Mouse (Mus musculus) mouse embryonic stem cell (cell line): ENCODE data around the gene Ywhag.

Experiments used
- in situ Hi-C, 2 experiments: fragments of 300-500 bp; cut with MboI; formaldehyde crosslinking; loops; 1 replicate in 1 of 2; 3 replicates in 1 of 2; pipeline ENCODE4 v1.14.3; 2019 to 2020; ENCODE audit warnings: low sequenced_read_pairs in 2 of 2, low pct_unique_long_range_greater_than_20kb in 1 of 2, mixed read lengths in 1 of 2; ENCODE audit not compliant: unreplicated experiment in 1 of 2

The Ywhag gene

DNA sequence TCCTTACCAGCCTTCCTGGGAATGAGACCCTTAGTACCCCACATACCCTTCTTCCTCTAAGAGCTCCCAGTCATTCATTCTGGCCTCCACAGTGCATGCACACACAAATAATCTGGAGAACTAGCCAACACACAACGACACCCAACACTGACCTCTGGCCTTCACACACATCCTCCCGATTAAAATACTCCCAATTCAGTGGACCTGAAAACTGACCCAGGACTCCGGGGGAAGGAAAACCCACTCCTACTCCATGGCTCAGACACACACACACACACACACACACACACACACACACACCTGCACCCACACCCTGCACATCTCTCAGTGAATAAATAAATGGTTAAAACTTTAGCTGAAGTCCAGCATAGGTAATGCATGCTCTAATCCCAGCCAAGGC, 14.5 kb downstream of the Ywhag start:
- in situ Hi-C loops: no loop called here

DNA sequence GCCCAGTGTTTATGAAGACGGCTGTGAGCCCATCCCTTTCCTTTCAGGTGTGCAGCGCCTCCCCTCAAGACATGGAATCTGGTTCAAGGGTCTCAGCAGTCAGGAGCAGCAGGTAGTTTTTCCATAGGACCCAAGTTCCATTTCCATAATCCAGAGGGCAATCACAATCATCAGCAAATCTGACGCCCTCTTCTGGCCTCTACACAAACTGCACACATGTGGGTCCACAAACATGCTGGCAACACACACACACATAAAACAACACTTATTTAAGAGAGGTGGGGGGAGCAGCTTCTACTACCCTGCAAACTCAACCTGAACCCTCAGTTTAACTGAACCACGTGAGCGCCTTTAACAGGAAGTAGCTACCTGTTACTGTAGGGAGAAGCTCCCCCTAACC, 15.8 kb downstream of the Ywhag start:
- in situ Hi-C loops: no loop called here

DNA sequence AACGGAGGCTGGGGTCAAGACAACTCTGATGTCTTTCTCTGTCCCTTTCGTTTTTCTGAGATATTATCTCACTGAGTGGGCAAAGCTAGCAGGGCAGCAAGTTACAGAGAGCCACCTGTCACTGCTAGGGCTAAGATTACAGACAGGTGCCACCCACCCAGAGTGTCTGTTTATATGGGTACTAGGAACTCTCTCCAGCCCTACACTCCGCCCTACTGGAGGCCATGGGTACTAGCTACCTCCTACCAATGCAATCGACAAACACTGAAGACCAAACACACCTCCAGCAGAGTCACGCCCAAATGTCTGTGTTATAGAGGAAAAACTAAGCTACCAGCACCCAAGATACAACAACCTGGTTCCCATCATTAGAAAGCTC, 16.4 kb downstream of the Ywhag start:
- in situ Hi-C loops: no loop called here

DNA sequence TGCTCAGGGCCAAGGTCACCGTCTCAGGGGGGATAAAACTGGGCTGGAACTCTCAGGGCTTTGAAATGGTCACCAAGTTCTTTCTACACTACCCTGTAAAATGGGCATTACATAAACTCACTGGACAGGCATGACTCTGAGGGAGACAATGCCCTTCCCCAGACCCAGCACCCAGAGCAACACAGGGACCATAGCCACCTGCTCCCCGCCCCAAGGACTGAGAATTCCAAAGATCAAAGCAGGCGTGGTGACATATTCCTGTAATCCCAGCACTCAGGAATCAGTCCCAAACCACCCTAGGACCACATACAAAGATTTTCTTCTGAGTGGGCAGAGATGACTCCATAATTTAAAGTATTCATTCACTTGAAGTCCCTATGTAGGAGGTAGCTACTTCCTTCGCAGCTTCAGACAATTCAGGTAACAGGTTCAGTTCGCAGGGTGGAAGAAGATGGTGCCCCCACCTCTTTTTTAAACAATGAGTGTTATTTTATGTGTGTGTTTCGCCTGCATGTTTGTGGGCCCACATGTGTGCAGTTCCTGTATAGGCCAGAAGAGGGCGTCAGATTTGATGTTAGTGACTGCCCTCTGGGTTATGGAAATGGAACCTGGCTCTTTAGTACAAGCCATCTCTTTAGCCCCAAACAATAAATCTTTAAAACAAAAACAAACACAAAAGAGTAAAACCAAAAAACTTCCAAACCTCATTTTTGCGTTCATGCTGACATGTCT, 16.9 kb downstream of the Ywhag start:
- in situ Hi-C loops: no loop called here

DNA sequence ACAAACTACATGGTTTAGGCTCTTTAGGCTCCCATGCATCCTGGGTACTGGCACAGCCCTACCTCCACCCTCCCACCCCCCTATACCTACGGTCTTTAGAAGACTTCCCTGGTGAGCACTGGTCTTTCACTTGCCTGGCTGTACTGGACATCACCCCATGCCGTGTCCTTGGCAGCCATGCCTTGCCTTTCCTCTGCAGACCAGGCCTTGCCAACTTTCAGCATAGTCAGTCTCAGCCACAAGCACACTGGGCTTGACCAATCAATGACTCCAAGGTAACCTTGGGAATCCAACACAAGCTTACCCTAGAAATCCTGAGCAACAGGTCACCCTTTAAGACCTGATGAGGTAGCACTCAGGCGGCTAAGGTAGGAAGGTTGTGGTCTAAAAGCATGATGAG, 17.8 kb downstream of the Ywhag start:
- in situ Hi-C loops: no loop called here

DNA sequence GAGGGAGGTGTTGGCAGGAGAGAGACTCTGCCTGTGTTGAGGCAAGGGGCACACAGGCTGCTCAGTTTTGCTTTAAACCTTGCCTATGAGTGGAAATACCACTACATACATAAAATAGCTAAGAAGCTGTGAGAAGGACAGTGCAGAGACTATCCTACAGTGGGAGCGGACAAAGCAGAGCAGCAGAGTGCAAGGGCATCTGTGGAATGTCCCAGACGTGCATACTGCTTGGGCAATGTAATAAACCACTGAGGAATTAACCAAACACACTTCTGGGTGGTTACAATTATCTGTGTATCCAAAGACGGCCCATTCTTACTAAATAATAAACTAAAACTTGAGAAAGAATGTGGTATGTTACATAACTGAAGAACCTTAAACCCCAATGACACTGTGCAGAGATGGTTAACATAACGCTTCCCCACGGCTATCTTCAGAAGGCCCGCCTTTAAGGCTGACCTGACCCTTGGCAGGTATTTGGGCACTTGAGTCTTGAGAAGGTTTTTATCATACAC, 18.3 kb downstream of the Ywhag start:
- in situ Hi-C loops: no loop called here

DNA sequence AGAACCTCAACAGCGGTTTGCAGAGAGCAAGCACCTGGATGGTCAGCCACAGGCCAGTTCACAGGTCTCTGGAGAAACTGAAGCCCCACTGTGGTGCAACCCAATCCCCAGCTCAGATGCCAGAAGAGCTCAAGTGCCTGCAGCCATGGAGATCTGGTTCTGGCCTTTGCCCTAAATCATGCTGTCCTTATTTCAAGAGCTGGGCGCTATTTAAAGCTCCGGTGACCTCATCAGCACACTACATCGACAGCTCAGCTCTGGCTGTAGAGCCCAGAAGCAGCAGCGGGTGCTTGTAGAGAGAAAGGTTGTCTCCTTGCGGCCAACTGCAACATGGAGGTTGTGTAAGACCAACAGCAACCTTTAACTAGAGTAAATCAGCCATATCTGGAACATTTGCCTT, 20.3 kb downstream of the Ywhag start:
- in situ Hi-C loops: no loop called here

DNA sequence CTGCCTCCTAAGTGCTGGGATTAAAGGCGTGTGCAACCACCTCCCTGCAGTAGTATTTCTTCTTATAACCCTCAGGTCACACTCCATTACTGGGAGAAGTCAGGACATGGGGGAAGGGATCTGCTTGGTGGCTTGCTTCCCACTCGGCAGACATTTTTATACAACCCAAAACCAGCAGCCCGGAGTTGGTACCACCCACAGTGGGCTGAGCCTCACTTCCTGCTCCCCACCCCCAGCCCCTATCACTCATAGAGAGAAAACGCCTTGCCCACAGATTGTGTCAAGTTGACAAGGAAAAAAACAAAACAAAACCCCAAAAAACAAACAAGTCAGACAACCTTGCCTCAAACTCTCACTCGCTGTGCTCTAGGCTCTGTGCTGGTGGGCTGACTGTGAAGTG, 21.2 kb downstream of the Ywhag start:
- in situ Hi-C loops: no loop called here

DNA sequence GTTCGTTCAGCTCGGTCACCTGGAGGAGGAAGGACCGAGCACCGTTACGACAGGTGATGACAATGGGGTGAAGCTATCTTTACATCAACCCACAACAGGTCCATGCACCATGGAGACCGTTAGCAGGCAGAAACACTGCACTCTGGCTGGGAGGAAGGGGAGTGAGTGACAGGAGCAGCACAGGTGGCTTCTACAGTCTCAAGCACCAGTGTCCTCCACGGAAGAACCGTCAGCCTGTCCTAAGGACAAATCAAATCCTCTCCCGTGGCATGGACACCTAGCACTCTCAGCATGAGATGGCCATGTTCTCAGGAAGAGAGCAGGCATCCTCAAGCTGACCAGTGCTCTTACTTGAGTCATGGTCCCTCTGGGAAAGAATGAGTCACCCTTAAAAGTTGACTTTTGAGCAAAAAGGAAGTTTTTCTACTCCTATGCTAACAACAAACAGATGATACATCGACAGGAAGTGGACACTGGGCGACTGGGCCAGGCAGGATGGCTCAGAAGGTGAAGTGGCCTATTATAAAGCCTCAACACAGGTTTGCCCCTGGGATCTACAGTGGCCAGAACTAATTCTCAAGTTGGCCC, 22.7 kb downstream of the Ywhag start:
- in situ Hi-C loops: no loop called here

DNA sequence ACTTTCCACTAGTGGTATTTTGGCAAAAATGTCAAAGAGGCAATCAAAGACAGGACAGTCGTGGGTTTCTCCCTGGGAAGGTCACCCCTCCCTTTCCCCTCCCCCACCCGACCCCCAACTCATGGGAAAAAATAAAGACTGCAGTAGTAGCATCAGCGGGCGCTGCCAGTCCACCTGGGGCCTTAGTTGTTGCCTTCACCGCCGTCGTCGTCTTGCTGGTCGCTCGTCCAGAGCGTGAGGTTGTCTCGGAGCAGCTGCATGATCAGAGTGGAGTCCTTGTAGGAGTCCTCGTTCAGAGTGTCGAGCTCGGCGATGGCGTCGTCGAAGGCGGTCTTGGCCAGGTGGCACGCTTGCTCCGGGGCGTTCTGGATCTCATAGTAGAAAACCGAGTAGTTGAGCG, 23.6 kb downstream of the Ywhag start:
- in situ Hi-C loops: no loop called here

DNA sequence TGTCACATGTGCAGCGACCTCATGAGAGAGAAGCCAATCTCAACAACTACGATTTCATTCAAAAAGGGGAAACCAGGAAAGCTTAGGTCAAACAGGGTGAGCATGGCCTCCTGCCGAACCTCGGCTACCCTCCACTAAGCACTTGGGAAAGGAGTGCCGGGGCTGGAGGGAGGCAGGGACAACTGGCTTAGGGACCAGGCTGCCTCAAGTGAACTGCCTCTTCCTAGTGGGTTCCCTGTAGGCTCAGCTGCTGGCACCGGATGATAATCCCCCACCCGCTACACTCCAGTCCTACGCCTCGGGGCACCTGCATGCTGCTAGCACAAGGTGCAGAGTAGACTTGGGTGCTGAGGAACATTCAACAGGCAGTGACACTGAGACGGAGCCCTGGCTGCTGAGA, 24.8 kb downstream of the Ywhag start:
- in situ Hi-C loops: no loop called here

DNA sequence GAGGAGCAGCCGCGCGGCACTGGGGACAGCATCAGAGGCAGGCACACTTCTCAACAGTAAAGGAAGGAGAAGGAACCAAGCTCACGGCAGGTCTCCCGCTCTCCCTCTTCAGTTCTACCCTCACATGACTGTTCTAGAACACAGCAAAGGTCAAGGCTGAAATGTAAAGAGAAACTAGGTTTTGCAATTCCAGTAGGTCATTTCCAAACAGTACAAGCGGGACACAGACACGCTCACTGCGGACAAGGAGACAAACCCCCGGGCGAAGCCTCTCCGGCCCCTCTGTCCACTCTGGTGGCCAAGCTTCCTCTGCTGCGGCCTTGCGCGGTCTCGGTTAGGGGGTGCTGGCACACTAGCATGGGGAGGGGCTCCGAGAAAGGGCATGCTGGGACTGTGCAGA, 25.4 kb downstream of the Ywhag start:
- in situ Hi-C loops: no loop called here

DNA sequence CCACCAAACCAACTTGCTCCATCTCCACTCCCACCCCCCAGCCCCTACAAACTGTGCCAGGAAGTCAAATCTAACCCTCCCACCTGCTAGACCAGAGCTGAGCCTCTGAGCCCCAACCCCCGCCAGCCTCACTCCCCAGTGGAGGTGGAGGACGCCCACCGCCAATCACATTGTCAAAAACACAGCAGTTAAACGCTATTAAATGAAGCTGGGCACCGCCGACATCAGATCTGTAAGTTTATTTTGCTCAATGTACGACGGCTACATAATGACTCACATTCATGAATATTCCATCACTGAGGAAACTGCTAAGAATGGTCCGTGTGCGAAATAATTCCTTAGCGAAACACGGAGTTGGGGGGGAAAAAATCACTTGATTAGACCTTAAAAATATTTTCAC, 26.2 kb downstream of the Ywhag start:
- in situ Hi-C loops: no loop called here

DNA sequence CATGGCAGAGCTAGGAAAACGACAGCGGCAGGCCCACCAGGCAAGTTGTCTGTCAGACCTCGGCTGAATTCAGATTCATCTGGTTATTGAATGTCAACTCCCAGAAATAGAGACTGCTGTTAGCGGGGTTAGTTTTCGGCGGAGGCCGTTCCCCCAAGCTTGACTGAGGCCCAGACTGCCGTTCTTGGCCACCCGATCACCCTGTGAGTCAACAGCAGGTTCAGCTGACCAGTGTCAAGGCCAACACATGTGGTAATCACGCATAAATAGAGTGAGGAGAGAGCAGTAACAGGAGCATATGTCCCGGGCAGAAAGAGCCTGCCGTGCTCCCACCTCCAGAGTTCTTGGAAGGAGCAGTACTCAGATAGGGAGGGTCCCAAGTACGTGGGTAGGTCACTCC, 27.2 kb downstream of the Ywhag start:
- in situ Hi-C loops: no loop called here

DNA sequence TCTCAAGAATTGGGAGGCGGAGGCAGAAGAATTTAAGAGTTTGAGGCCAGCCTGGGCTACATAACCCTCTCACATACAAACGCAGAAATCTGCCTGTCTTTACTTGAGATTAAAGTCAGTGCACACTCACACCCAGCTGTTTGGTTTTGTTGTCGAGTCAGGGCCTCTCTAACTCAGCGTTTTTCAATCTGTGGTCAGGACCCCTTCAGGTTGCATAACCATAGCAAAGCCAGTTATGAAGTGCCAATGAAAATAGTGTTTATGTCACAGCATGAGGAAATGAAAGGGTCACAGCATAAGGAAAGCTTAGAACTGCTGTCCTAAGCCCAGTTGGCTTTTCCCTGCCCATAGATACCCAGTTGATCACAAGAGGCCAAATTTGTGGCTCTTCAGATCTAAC, 27.6 kb downstream of the Ywhag start:
- in situ Hi-C loops: no loop called here

DNA sequence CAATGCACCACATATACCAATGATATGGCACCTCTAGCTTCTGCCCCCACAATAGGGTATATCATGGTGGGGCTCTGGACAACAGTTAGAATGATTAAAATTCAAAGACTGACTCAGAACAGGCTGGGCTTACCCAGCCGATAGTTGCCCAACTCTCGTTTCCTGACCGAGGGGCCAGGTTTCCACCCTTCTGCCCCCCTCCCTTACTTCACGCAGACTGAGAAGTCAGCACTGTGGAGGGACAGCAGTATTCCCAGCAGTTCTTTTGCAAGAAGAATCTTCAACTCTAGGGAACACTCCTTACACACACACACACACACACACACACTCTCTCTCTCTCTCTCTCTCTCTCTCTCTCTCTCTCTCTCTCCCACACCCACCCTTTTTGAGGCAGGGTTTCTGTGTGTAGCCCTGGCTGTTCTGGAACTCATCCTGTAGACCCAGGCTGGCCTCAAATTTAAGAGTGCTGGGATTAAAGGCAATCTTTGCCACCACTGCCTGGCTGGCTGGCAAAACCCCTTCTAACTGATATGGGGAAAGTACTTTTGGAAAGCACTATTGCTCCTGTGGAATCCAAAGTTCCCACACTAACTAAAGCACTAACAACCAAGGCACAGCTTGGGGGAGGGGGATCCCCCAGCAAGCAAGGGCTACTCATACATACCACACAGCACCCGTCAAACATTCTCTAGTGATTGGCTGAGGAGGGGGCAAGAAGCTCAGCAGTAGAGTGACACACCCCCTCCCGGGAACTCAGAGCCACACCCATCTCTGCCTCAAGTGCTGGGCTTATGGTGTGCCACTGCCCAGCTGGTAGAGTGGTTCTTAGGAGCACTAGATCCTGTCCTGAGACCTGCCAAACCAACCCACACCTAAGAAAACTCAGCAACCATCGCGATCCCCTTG, 28.8 kb downstream of the Ywhag start:
- in situ Hi-C loops: no loop called here

DNA sequence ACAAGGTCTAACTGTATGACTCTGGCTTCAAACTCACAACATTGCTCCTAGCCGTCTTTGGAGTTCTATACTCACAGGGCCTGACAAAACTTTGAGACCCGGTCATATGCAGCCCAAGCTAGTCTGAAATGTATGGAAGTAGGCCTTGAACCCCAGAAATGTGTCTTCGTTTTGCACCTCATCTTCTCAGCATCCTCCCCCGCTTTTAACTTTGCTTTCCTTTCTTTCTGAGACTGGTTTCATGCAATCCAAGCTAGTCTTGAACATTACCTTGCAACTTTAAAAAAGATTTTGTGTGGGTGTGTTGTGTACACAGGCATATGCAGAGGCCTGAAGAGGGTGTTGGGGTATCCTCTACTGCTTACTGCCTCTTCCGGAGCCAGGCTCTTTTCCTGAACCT, 30.2 kb downstream of the Ywhag start:
- in situ Hi-C loops: no loop called here

DNA sequence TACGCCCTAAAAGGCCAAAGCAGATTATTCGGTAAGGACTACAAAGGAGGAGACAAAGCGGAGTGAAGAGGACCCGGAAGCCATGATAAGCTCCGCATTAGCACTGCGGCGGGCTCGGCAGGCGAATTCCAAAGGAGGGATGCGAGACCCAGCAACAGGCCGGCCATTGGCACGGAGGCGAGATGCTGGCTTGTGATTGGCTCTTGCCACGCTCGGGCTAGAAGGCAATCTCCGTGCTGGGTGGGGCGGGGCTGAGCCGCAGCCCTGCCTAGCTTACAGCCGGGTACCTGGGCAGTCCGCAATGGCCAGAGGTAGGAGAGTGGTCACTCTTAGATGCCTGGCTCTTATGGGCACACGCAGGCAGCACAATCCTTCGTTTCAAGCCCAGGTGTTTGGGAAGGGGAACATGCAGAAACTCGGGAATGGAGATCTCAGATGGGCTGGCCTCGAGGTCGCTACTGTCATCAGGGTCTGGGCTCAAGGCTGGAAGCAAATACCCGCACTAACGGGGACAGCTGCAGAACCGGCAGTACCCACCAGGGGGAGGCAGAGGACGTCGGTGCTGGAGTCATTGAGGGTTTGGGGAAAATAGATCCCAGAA, 30.8 kb downstream of the Ywhag start:
- in situ Hi-C loops: no loop called here

DNA sequence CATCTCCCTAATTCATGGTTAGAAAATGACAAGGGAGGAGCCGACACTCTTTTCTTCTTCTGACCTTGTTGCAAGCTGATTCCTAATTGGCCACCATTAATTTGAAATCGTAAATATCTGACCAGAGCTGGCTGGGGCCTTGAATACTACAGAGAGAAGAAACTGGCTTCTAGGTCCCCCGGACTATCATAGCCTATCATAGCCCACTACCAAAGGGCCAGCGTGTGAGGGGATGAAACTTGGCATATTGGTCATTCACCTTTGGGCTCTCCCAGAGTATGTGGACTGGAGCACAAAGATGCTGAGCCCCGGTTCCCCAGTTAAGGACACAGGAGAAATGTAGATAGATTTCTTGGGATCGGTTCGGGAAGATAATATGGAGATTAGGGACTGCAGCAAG, 31.4 kb downstream of the Ywhag start:
- in situ Hi-C loops: no loop called here
